Mouse (Mus musculus) liver, embryonic 12.5 days (tissue): ENCODE measurements around the gene Adgrv1. TPM values are rescaled to one million over a fixed set of nuclear protein-coding genes. Genes with fewer than 3 reads are reported as not detected.
"Not testable (repeated sequence)": the region's sequence is repeated elsewhere in the genome, so short reads cannot be mapped to it uniquely, and the experiment has no call there.

Experiments
- ATAC-seq: fragments of 200-750 bp; cut with Nextera tagmentation; 2 replicates; pipeline ENCODE4 v1.8.0; 2017; ENCODE audit warnings: moderate number of reproducible peaks, mild to moderate bottlenecking, moderate library complexity
- H3K27ac ChIP-seq: fragments of 300-500 bp; sonication (generic); 2 replicates; pipeline ENCODE4 v1.5.1; 2016; ENCODE audit warnings: mild to moderate bottlenecking
- H3K27me3 ChIP-seq: fragments of 300-500 bp; sonication (generic); replicated peaks from 2 replicates; pipeline ENCODE4 v1.6.1; 2016; ENCODE audit warnings: mild to moderate bottlenecking, moderate library complexity
- H3K36me3 ChIP-seq: fragments of 300-500 bp; sonication (generic); 2 replicates; pipeline ENCODE4 v1.6.1; 2016; ENCODE audit warnings: mild to moderate bottlenecking, moderate library complexity
- H3K4me1 ChIP-seq: fragments of 300-500 bp; sonication (generic); 2 replicates; pipeline ENCODE4 v1.6.1; 2016
- H3K4me2 ChIP-seq: fragments of 300-500 bp; sonication (generic); 2 replicates; pipeline ENCODE4 v1.6.1; 2016; ENCODE audit warnings: mild to moderate bottlenecking, moderate library complexity
- H3K4me3 ChIP-seq: fragments of 300-500 bp; sonication (generic); 2 replicates; pipeline ENCODE4 v1.5.1; 2016; ENCODE audit warnings: mild to moderate bottlenecking, moderate library complexity
- H3K9ac ChIP-seq: fragments of 300-500 bp; sonication (generic); 2 replicates; pipeline ENCODE4 v1.6.1; 2016; ENCODE audit warnings: mild to moderate bottlenecking, moderate library complexity
- H3K9me3 ChIP-seq: fragments of 300-500 bp; sonication (generic); replicated peaks from 2 replicates; pipeline ENCODE4 v1.6.1; 2016; ENCODE audit warnings: mild to moderate bottlenecking, moderate library complexity
- WGBS: fragments of 180-500 bp; shearing (Covaris S2); methylation state at CpG from one replicate; pipeline ENCODE4 v1.1.7; 2016; ENCODE audit not compliant: insufficient replicate concordance; 5-methylcytosine and 5-hydroxymethylcytosine counted together
- polyA plus RNA-seq: library from polyadenylated mRNA; unstranded; fragments of >200 nt; fragmentation: Nextera tagmentation; extraction: Ambion mirVana; gene quantifications from 2 replicates; pipeline ENCODE4 v1.2.1, GENCODE M21; 2016

Adgrv1 gene
- polyA plus RNA-seq, 1 experiment from 2014 or later: 0.30 TPM

- H3K9me3 ChIP-seq: no peaks in the 10 kb centered on the region
- H3K4me1 ChIP-seq: peaks cover 63% of the 10 kb centered on the region
- peak overlapping the region; percentile 95 for H3K27ac ChIP-seq
- H3K4me3 ChIP-seq: no peak overlapping the region
- no peak overlapping the region for H3K9ac ChIP-seq
- no peaks in the 10 kb centered on the region for H3K27me3 ChIP-seq
- 88% methylated on average over 11 of the region's 11 CpGs for WGBS
- H3K4me2 ChIP-seq: no peak overlapping the region
- no peak for ATAC-seq
- H3K36me3 ChIP-seq: no peaks in the 10 kb centered on the region
These were observed 11.2 kb upstream of the Adgrv1 start for GRCm38 (mm10) chr13:81644047-81644565.

GRCm38 (mm10) chr13:81642491-81643149 lies 9.7 kb upstream of the Adgrv1 start:
- Histone ChIP-seq H3K36me3 (no peaks in the 10 kb centered on the region), H3K4me1 (peaks cover 59% of the 10 kb centered on the region), H3K9ac (peak overlapping the region; percentile 60), H3K4me2 (peak overlapping the region; percentile 69), H3K4me3 (peak overlapping the region; percentile 26), H3K9me3 (no peaks in the 10 kb centered on the region), H3K27ac (peak overlapping the region; percentile 95), H3K27me3 (no peaks in the 10 kb centered on the region; the same call in 1 of the 2 replicates)
- peak; percentile 97 for ATAC-seq
- WGBS: 18% methylated on average over 7 of the region's 7 CpGs

GRCm38 (mm10) chr13:81641289-81642045 lies 8.5 kb upstream of the Adgrv1 start:
- Histone ChIP-seq H3K36me3 (no peaks in the 10 kb centered on the region), H3K9ac (no peak overlapping the region), H3K27ac (peak overlapping the region; percentile 95; the same call in 1 of the 2 replicates), H3K4me3 (no peak overlapping the region), H3K4me2 (peak overlapping the region; percentile 69), H3K9me3 (no peaks in the 10 kb centered on the region), H3K4me1 (peaks cover 51% of the 10 kb centered on the region), H3K27me3 (peaks cover 7% of the 10 kb centered on the region; the same call in 1 of the 2 replicates)
- 30% methylated on average over 8 of the region's 8 CpGs for WGBS
- no peak for ATAC-seq

GRCm38 (mm10) chr13:81640881-81641280 lies 7.9 kb upstream of the Adgrv1 start:
- WGBS: 62% methylated on average over 6 of the region's 6 CpGs
- Histone ChIP-seq H3K36me3 (no peaks in the 10 kb centered on the region), H3K4me3 (no peak overlapping the region), H3K27me3 (peaks cover 13% of the 10 kb centered on the region), H3K4me2 (no peak overlapping the region), H3K9ac (no peak overlapping the region), H3K9me3 (no peaks in the 10 kb centered on the region), H3K4me1 (peaks cover 45% of the 10 kb centered on the region), H3K27ac (no peak overlapping the region)
- ATAC-seq: no peak

GRCm38 (mm10) chr13:81639624-81640023 lies 6.7 kb upstream of the Adgrv1 start:
- no peak overlapping the region for H3K9ac ChIP-seq
- H3K9me3 ChIP-seq: no peaks in the 10 kb centered on the region
- peaks cover 26% of the 10 kb centered on the region for H3K27me3 ChIP-seq
- no peaks in the 10 kb centered on the region for H3K36me3 ChIP-seq
- H3K27ac ChIP-seq: no peak overlapping the region
- no peak overlapping the region for H3K4me2 ChIP-seq
- H3K4me3 ChIP-seq: no peak overlapping the region
- ATAC-seq: no peak
- peaks cover 35% of the 10 kb centered on the region for H3K4me1 ChIP-seq
- 49% methylated on average over 4 of the region's 4 CpGs for WGBS

GRCm38 (mm10) chr13:81630566-81630965 lies 2.4 kb downstream of the Adgrv1 start:
- H3K4me3 ChIP-seq: no peak overlapping the region

GRCm38 (mm10) chr13:81629395-81629794 lies 3.6 kb downstream of the Adgrv1 start:
- Histone ChIP-seq H3K4me1 (no peaks in the 10 kb centered on the region), H3K9me3 (no peaks in the 10 kb centered on the region), H3K4me3 (no peak overlapping the region), H3K4me2 (no peak overlapping the region), H3K27me3 (peaks cover 51% of the 10 kb centered on the region), H3K27ac (no peak overlapping the region), H3K9ac (no peak overlapping the region), H3K36me3 (no peaks in the 10 kb centered on the region)
- no peak for ATAC-seq
- 59% methylated on average over 3 of the region's 3 CpGs for WGBS

More at GRCm38 (mm10) chr13:81630566-81630965, 2.4 kb downstream of the Adgrv1 start:
- H3K27ac ChIP-seq: no peak overlapping the region
- peaks cover 62% of the 10 kb centered on the region for H3K27me3 ChIP-seq
- H3K9ac ChIP-seq: no peak overlapping the region
- 62% methylated on average over 5 of the region's 5 CpGs for WGBS
- H3K9me3 ChIP-seq: no peaks in the 10 kb centered on the region
- no peak for ATAC-seq
- H3K4me2 ChIP-seq: no peak overlapping the region
- H3K4me1 ChIP-seq: no peaks in the 10 kb centered on the region
- H3K36me3 ChIP-seq: no peaks in the 10 kb centered on the region

GRCm38 (mm10) chr13:81628631-81629190 lies 4.2 kb downstream of the Adgrv1 start:
- no peaks in the 10 kb centered on the region for H3K9me3 ChIP-seq
- no peak for ATAC-seq

GRCm38 (mm10) chr13:81627861-81628260 lies 5.1 kb downstream of the Adgrv1 start:
- WGBS: 35% methylated on average over 1 of the region's 1 CpGs
- H3K9ac ChIP-seq, H3K4me3 ChIP-seq, H3K9me3 ChIP-seq, H3K4me1 ChIP-seq, H3K27ac ChIP-seq, ATAC-seq, H3K36me3 ChIP-seq, H3K4me2 ChIP-seq: not testable (repeated sequence)
- peaks cover 35% of the 10 kb centered on the region for H3K27me3 ChIP-seq

More at GRCm38 (mm10) chr13:81628631-81629190, 4.2 kb downstream of the Adgrv1 start:
- 46% methylated on average over 2 of the region's 2 CpGs for WGBS
- Histone ChIP-seq H3K27me3 (peaks cover 44% of the 10 kb centered on the region), H3K9ac (no peak overlapping the region), H3K36me3 (no peaks in the 10 kb centered on the region), H3K4me3 (no peak overlapping the region), H3K27ac (no peak overlapping the region), H3K4me2 (no peak overlapping the region), H3K4me1 (no peaks in the 10 kb centered on the region)

- Histone ChIP-seq H3K9me3 (no peaks in the 10 kb centered on the region), H3K27me3 (no peaks in the 10 kb centered on the region), H3K9ac (no peak overlapping the region), H3K36me3 (no peaks in the 10 kb centered on the region), H3K27ac (no peak overlapping the region), H3K4me3 (no peak overlapping the region), H3K4me1 (no peaks in the 10 kb centered on the region), H3K4me2 (no peak overlapping the region)
- 70% methylated on average over 4 of the region's 4 CpGs for WGBS
- no peak for ATAC-seq
These were observed 22.6 kb downstream of the Adgrv1 start for GRCm38 (mm10) chr13:81610349-81610748.

GRCm38 (mm10) chr13:81606991-81607390 lies 26.0 kb downstream of the Adgrv1 start:
- no peak overlapping the region for H3K27ac ChIP-seq
- H3K4me1 ChIP-seq: no peaks in the 10 kb centered on the region
- no peak overlapping the region for H3K4me3 ChIP-seq
- WGBS: 42% methylated on average over 2 of the region's 2 CpGs
- ATAC-seq: no peak
- H3K4me2 ChIP-seq: no peak overlapping the region
- no peak overlapping the region for H3K9ac ChIP-seq
- no peaks in the 10 kb centered on the region for H3K9me3 ChIP-seq
- H3K27me3 ChIP-seq: no peaks in the 10 kb centered on the region
- no peaks in the 10 kb centered on the region for H3K36me3 ChIP-seq
